Mouse (Mus musculus) forebrain, embryonic 15.5 days (tissue): ENCODE results near the gene Cldn14. TPM values are rescaled to one million over a fixed set of nuclear protein-coding genes. Genes with fewer than 3 reads are reported as not detected.

Experiments
- ATAC-seq: fragments of 200-750 bp; cut with Nextera tagmentation; replicated peaks from 2 replicates; pipeline ENCODE4 v1.8.0; 2017; ENCODE audit warnings: mild to moderate bottlenecking, moderate TSS enrichment, moderate library complexity
- H3K27ac ChIP-seq: fragments of 300-500 bp; sonication (generic); replicated peaks from 2 replicates; pipeline ENCODE4 v1.5.1; 2015; ENCODE audit warnings: mild to moderate bottlenecking, inconsistent platforms
- H3K27me3 ChIP-seq: fragments of 300-500 bp; sonication (generic); 2 replicates; pipeline ENCODE4 v1.6.1; 2015; ENCODE audit warnings: inconsistent platforms
- H3K36me3 ChIP-seq: fragments of 300-500 bp; sonication (generic); 2 replicates; pipeline ENCODE4 v1.6.1; 2015; ENCODE audit warnings: mild to moderate bottlenecking, inconsistent platforms
- H3K4me1 ChIP-seq: fragments of 300-500 bp; sonication (generic); 2 replicates; pipeline ENCODE4 v1.6.1; 2015; ENCODE audit warnings: inconsistent platforms
- H3K4me2 ChIP-seq: fragments of 300-500 bp; sonication (generic); replicated peaks from 2 replicates; pipeline ENCODE4 v1.6.1; 2015; ENCODE audit warnings: mild to moderate bottlenecking, inconsistent platforms
- H3K4me3 ChIP-seq: fragments of 300-500 bp; sonication (generic); 2 replicates; pipeline ENCODE4 v1.5.1; 2015; ENCODE audit warnings: mild to moderate bottlenecking, inconsistent platforms
- H3K9ac ChIP-seq: fragments of 300-500 bp; sonication (generic); replicated peaks from 2 replicates; pipeline ENCODE4 v1.6.1; 2015; ENCODE audit warnings: mild to moderate bottlenecking, inconsistent platforms
- H3K9me3 ChIP-seq: fragments of 300-500 bp; sonication (generic); 2 replicates; pipeline ENCODE4 v1.6.1; 2016; ENCODE audit warnings: inconsistent platforms
- WGBS: fragments of 180-500 bp; shearing (Covaris S2); methylation state at CpG from one replicate; pipeline ENCODE4 v1.1.7; 2015; ENCODE audit warnings: mixed read lengths; 5-methylcytosine and 5-hydroxymethylcytosine counted together
- polyA plus RNA-seq: library from polyadenylated mRNA; unstranded; fragments of >200 nt; fragmentation: Nextera tagmentation; extraction: Ambion mirVana; gene quantifications from 2 replicates; pipeline ENCODE4 v1.2.1, GENCODE M21; 2015

Cldn14 gene
- polyA plus RNA-seq, result not detected in 2 replicates

GRCm38 (mm10) chr16:94008737-94009136, at the start of gene Cldn14:
Gene Cldn14, minus strand, starts transcription at chr16:94008837.
- Histone ChIP-seq H3K9ac (no peak within 1 kb of the TSS), H3K27me3 (no peaks in the 10 kb centered on the region), H3K9me3 (no peaks in the 10 kb centered on the region), H3K27ac (no peak within 1 kb of the TSS), H3K4me3 (no peak within 1 kb of the TSS), H3K4me1 (no peaks in the 10 kb centered on the region), H3K36me3 (no peaks in the 10 kb centered on the region), H3K4me2 (no peak within 1 kb of the TSS)
- 47% methylated on average over 15 of the region's 15 CpGs for WGBS
- ATAC-seq, result no peak

GRCm38 (mm10) chr16:94055576-94055975, 46.9 kb upstream of the Cldn14 start:
- no peaks in the 10 kb centered on the region; the same call in 1 of the 2 replicates for H3K4me1 ChIP-seq
- H3K4me3 ChIP-seq, result no peak overlapping the region
- no peaks in the 10 kb centered on the region for H3K36me3 ChIP-seq
- H3K9me3 ChIP-seq, result no peaks in the 10 kb centered on the region
- no peak overlapping the region for H3K27ac ChIP-seq
- no peak overlapping the region for H3K9ac ChIP-seq
- H3K4me2 ChIP-seq, result no peak overlapping the region
- 18% methylated on average over 8 of the region's 8 CpGs for WGBS
- no peak for ATAC-seq
- no peaks in the 10 kb centered on the region for H3K27me3 ChIP-seq

GRCm38 (mm10) chr16:94055176-94055575, 46.5 kb upstream of the Cldn14 start:
- no peak for ATAC-seq
- 45% methylated on average over 12 of the region's 12 CpGs for WGBS

GRCm38 (mm10) chr16:94050368-94050767, 41.7 kb upstream of the Cldn14 start:
- no peak overlapping the region for H3K9ac ChIP-seq
- H3K4me1 ChIP-seq, result no peaks in the 10 kb centered on the region
- no peak overlapping the region for H3K27ac ChIP-seq
- H3K27me3 ChIP-seq, result 0 out of 2 replicates have a peak, but pooled peaks cover 2% of the 10 kb centered on the region
- no peak for ATAC-seq
- H3K36me3 ChIP-seq, result no peaks in the 10 kb centered on the region
- H3K4me3 ChIP-seq, result no peak overlapping the region
- H3K4me2 ChIP-seq, result no peak overlapping the region
- no peaks in the 10 kb centered on the region for H3K9me3 ChIP-seq
- WGBS, result 79% methylated on average over 3 of the region's 3 CpGs

More at GRCm38 (mm10) chr16:94055176-94055575, 46.5 kb upstream of the Cldn14 start:
- H3K27ac ChIP-seq, result no peak overlapping the region
- H3K4me1 ChIP-seq, result no peaks in the 10 kb centered on the region; the same call in 1 of the 2 replicates
- no peak overlapping the region for H3K4me2 ChIP-seq
- no peak overlapping the region for H3K4me3 ChIP-seq
- H3K9me3 ChIP-seq, result no peaks in the 10 kb centered on the region
- no peaks in the 10 kb centered on the region for H3K36me3 ChIP-seq
- no peak overlapping the region for H3K9ac ChIP-seq
- H3K27me3 ChIP-seq, result no peaks in the 10 kb centered on the region

- ATAC-seq, result no peak
- 64% methylated on average over 7 of the region's 7 CpGs for WGBS
- Histone ChIP-seq H3K27ac (no peak overlapping the region), H3K27me3 (peaks cover 6% of the 10 kb centered on the region; the same call in 1 of the 2 replicates), H3K4me2 (no peak overlapping the region), H3K9ac (no peak overlapping the region), H3K36me3 (no peaks in the 10 kb centered on the region), H3K4me3 (no peak overlapping the region), H3K9me3 (no peaks in the 10 kb centered on the region), H3K4me1 (peaks cover 14% of the 10 kb centered on the region)
These were observed 36.4 kb upstream of the Cldn14 start for GRCm38 (mm10) chr16:94044996-94045395.

GRCm38 (mm10) chr16:94043797-94044196, 35.2 kb upstream of the Cldn14 start:
- Histone ChIP-seq H3K27me3 (peaks cover 14% of the 10 kb centered on the region; the same call in 1 of the 2 replicates), H3K4me3 (no peak overlapping the region), H3K4me1 (peaks cover 14% of the 10 kb centered on the region), H3K4me2 (no peak overlapping the region), H3K27ac (no peak overlapping the region), H3K9me3 (no peaks in the 10 kb centered on the region), H3K9ac (no peak overlapping the region), H3K36me3 (no peaks in the 10 kb centered on the region)
- 91% methylated on average over 1 of the region's 1 CpGs for WGBS
- ATAC-seq, result no peak

- ATAC-seq, result no peak
- Histone ChIP-seq H3K9ac (no peak overlapping the region), H3K36me3 (no peaks in the 10 kb centered on the region), H3K4me1 (peaks cover 14% of the 10 kb centered on the region), H3K27me3 (peaks cover 16% of the 10 kb centered on the region; the same call in 1 of the 2 replicates), H3K4me2 (peak overlapping the region; percentile 31; the same call in 1 of the 2 replicates), H3K4me3 (no peak overlapping the region), H3K27ac (no peak overlapping the region), H3K9me3 (no peaks in the 10 kb centered on the region)
- 36% methylated on average over 18 of the region's 18 CpGs for WGBS
These were observed 32.6 kb upstream of the Cldn14 start for GRCm38 (mm10) chr16:94041065-94041712.

GRCm38 (mm10) chr16:94040485-94040884, 31.8 kb upstream of the Cldn14 start:
- H3K36me3 ChIP-seq, result no peaks in the 10 kb centered on the region
- peaks cover 14% of the 10 kb centered on the region for H3K4me1 ChIP-seq
- H3K4me2 ChIP-seq, result peak overlapping the region; percentile 31
- H3K4me3 ChIP-seq, result peak overlapping the region; percentile 7; the same call in 1 of the 2 replicates
- ATAC-seq, result no peak
- 0 out of 2 replicates have a peak overlapping the region, but pooled peaks have one; percentile 8 for H3K9ac ChIP-seq
- H3K27ac ChIP-seq, result no peak overlapping the region
- WGBS, result 7% methylated on average over 16 of the region's 16 CpGs
- H3K27me3 ChIP-seq, result peaks cover 14% of the 10 kb centered on the region; the same call in 1 of the 2 replicates
- H3K9me3 ChIP-seq, result no peaks in the 10 kb centered on the region

- Histone ChIP-seq H3K4me1 (peaks cover 14% of the 10 kb centered on the region), H3K9me3 (no peaks in the 10 kb centered on the region), H3K27ac (no peak overlapping the region), H3K9ac (no peak overlapping the region), H3K4me3 (no peak overlapping the region), H3K36me3 (no peaks in the 10 kb centered on the region), H3K4me2 (no peak overlapping the region), H3K27me3 (peaks cover 13% of the 10 kb centered on the region; the same call in 1 of the 2 replicates)
- no peak for ATAC-seq
- 91% methylated on average over 9 of the region's 9 CpGs for WGBS
These were observed 30.3 kb upstream of the Cldn14 start for GRCm38 (mm10) chr16:94038986-94039341.

GRCm38 (mm10) chr16:94038272-94038985, 29.8 kb upstream of the Cldn14 start:
- Histone ChIP-seq H3K4me1 (peaks cover 14% of the 10 kb centered on the region), H3K36me3 (no peaks in the 10 kb centered on the region), H3K4me3 (no peak overlapping the region), H3K27me3 (peaks cover 13% of the 10 kb centered on the region; the same call in 1 of the 2 replicates), H3K4me2 (no peak overlapping the region), H3K27ac (no peak overlapping the region), H3K9ac (no peak overlapping the region), H3K9me3 (no peaks in the 10 kb centered on the region)
- no peak for ATAC-seq
- WGBS, result 64% methylated on average over 12 of the region's 12 CpGs

GRCm38 (mm10) chr16:94037280-94037679, 28.6 kb upstream of the Cldn14 start:
- Histone ChIP-seq H3K36me3 (no peaks in the 10 kb centered on the region), H3K27ac (no peak overlapping the region), H3K4me1 (peaks cover 14% of the 10 kb centered on the region), H3K9me3 (no peaks in the 10 kb centered on the region), H3K27me3 (peaks cover 13% of the 10 kb centered on the region; the same call in 1 of the 2 replicates), H3K4me2 (no peak overlapping the region), H3K4me3 (no peak overlapping the region), H3K9ac (no peak overlapping the region)
- no peak for ATAC-seq
- WGBS, result 92% methylated on average over 7 of the region's 7 CpGs

- H3K9ac ChIP-seq, result no peak overlapping the region
- 82% methylated on average over 9 of the region's 9 CpGs for WGBS
- H3K9me3 ChIP-seq, result no peaks in the 10 kb centered on the region
- H3K27ac ChIP-seq, result no peak overlapping the region
- peaks cover 5% of the 10 kb centered on the region; the same call in 1 of the 2 replicates for H3K27me3 ChIP-seq
- ATAC-seq, result no peak
- no peaks in the 10 kb centered on the region for H3K36me3 ChIP-seq
- no peak overlapping the region for H3K4me2 ChIP-seq
- H3K4me3 ChIP-seq, result no peak overlapping the region
- H3K4me1 ChIP-seq, result no peaks in the 10 kb centered on the region
These were observed 25.5 kb upstream of the Cldn14 start for GRCm38 (mm10) chr16:94034152-94034551.
